Mouse (Mus musculus): ENCODE data around the gene E330017A01Rik.
"Not testable (repeated sequence)": the region's sequence is repeated elsewhere in the genome, so short reads cannot be mapped to it uniquely, and the experiment has no call there.

The E330017A01Rik gene

DNA sequence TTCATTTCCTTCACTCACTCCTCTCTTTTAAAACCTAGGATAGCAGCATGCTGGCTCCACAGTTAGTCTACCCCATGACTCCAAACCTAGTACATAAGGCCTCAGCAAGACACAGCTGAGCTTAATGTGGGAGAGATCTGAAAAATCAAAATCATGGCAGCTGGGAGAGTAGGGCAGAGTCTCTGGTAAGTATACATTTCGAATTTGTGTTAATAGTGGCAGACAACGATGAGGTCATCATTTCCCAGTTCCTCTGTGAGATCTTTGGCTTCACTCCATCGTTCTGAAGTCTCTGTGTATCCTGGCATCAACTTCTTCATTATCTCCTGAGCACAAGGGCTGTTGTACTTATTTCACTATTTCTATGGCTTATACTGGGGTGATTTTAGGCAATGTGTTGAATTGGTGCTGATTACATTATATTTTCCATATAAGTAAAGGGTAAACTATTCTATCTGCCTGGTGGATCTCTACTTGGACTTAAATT is at the start of gene E330017A01Rik:
Gene E330017A01Rik (minus strand): TSS at position 51 of the 487 bp plus-strand sequence.
- no peak for DNase-seq (ENCODE audit: low spot score in 2 of 2)

DNA sequence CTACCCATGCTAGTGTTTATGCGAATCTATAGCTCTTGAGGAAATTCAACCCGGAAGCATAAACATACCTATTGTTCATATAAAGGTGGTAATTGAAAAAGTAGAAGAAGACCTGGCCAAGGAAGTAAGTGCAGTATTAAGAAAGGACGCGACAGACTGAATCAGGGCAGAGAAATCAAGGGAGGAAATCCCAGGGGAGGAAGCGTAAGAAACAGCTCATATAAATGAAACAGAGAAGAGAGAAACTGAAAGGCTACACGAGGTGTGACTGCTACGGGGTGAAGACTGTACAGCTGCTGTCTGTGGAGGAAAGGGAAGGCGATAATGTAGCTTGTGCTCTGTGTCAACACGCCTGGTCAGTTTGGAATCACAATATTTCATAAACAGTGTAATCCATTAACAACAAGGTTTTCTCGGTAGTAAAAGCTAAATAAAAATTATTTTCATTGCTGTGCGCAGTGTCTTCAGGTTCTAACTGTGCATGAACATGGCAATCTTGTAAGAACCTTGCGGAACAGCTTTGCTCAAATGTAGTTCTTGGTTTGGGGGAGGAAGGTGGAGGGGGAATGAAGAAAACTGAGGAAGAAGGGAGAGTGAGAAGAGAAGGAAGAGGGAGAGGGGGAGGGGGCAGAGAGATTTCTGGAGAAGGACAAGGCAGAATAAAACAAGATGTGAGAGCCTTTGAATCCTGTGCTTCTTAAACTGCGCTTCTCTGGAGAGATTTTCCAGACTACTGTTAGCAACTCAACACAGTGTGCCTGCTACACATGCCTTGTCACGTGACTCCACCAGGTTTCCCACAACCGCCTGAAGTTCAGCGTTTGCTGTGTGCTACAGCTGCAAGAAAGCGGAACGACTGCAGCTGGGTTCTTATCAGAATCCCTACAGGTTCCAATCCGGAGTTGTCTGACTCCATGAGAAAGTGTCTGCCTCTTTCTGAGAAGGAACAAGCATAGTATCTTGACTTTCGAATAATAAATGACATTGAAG is 47.3 kb upstream of the E330017A01Rik start:
- DNase-seq (ENCODE audit: low spot score in 2 of 2), result no peak

DNA sequence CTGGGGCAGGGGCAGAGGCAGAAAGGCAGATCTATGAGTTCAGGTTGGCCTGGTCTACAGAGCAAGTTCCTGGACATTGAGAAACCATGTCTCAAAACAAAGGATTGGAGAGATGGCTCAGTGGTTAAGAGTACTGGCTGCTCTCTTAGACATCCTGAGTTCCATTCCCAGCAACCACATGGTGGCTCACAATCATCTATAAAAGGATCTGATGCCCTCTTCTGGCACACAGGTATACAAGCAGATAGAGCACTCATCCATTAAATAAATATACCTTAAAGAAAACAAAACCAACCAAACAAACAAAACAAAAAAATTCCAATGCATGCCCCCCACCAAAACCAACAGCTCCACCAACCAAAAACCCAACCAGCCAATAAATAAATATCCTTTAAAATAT is 46.0 kb upstream of the E330017A01Rik start:
- no peak for DNase-seq (ENCODE audit: low spot score in 2 of 2)

DNA sequence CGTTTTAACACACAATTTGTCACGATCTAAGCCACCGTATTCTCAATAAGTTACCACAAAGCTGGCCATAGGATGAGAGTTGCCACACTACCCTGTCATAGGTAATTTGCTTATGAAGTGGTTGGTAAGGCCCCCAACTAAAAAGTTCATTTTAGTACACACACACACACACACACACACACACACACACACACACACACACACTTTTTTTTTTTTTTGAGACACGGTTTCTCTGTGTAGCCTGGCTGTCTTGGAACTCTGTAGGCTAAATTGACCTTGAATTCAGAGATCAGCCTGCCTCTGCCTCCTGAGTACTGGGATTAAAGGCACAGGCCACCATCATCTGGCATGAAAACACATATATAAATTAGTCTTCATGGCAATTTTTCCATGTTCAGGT is 45.4 kb upstream of the E330017A01Rik start:
- no peak for DNase-seq (ENCODE audit: low spot score in 2 of 2)

- peak in 1 of 2 experiments; percentile 16 for DNase-seq (ENCODE audit: low spot score in 2 of 2)
Measured at GRCm38 (mm10) chr16:58682870-58683269, 44.3 kb upstream of the E330017A01Rik start.

GRCm38 (mm10) chr16:58682046-58682445 is 43.5 kb upstream of the E330017A01Rik start:
- DNase-seq (ENCODE audit: low spot score in 2 of 2), result no peak

DNA sequence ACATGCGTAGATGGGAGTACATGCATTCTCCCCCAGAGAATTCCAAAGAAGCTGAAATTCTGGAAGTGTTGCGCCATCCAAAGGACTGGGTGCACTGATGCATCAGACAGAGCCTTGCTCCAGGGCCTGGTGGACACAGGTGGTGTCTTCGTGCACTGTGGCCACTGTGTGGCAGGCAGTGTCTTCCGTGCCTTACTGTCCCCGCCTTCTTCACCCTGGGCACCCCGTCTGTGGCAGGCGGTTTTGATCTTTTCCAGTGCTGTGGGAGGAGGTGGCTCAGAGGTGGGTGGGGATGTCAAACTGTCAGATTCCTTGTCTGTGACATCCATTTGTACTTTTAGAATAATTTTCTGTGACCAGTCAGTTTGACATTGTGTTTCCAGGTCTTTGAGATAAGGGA is 40.1 kb upstream of the E330017A01Rik start:
- no peak for DNase-seq (ENCODE audit: low spot score in 2 of 2)

DNA sequence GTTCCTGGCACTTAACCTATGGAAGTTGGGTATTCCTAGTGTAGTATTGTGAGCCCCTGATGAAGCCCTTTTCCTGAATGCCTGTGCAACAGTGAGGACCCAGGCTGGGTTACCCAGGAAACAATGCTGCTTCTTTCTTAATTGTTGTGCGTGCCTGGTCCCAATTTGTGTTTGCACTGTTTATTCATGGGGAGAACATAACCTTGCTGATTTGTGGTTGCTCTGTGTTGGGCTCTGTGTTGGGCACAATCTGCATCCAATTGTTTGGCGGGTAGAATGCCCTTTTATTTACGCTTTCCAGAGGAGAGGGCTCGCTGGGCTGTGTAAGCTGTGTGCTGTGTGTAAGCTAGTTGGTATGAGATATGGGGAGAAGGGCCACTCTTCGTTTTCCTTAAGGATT is 39.0 kb upstream of the E330017A01Rik start:
- DNase-seq (ENCODE audit: low spot score in 2 of 2), result no peak

- DNase-seq (ENCODE audit: low spot score in 2 of 2), result no peak
Measured at GRCm38 (mm10) chr16:58676633-58677032, 38.1 kb upstream of the E330017A01Rik start.

DNA sequence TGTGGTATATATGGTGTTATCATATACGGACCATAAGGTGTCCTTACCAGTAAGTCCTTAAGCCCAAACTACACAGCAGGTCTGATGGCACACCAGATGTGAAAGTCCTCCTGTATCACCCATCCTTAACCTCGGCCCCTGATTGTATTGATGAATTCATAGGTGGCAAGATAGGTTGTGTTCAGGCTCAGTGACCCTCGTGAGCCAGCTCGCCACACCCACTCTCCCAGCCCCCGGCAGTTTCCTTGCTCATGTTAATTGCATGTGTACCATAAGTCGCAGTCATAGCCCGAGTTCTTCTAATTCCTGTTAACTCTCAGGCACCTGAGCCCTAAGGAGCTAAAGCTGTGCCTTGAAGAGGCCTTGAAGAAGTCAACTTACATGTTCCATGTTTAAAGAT is 37.6 kb upstream of the E330017A01Rik start:
- no peak for DNase-seq (ENCODE audit: low spot score in 2 of 2)

DNA sequence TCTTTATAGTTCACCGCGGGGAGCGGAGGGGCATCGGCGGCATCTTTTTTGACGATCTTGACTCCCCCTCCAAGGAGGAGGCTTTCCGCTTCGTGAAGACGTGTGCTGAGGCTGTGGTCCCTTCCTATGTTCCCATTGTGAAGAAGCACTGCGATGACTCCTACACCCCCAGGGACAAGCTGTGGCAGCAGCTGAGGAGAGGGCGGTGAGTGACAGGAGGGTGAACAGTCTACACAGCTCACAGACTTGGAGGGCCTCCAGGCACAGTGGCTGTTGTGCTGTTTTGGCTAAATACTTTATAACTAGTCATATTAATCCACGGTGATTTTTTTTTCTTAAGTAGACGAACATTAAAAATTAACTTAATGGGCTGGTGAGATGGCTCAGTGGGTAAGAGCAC is 36.7 kb upstream of the E330017A01Rik start:
- no peak for DNase-seq (ENCODE audit: low spot score in 2 of 2)

DNA sequence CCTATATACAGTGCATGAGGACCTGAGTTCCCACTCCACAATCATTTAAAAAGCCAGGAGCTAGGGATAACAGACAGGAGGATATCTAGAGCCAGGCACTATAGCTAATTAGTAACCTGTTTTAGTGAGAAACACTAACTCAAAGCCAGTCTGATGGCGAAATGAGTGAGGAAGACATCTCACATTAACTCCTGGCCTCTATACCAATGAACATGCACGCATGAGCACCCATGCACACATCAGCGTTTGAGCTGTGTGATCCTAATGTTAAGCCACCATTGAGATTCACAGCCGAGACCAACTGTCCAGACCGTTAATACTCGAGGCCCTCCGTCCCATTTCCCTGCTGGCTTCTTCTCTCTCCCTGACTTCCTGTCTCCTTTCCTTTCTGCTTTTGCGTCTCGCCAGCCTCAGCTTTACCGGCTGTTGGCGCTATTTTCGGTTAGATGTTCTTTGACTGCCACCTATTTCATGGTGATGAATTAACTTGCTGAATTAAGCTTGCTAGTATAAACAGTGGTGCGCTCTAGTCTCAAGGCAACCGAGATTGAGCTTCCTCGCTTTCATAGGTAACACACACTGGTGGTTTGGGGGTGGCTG is 35.4 kb upstream of the E330017A01Rik start:
- DNase-seq (ENCODE audit: low spot score in 2 of 2), result no peak

DNA sequence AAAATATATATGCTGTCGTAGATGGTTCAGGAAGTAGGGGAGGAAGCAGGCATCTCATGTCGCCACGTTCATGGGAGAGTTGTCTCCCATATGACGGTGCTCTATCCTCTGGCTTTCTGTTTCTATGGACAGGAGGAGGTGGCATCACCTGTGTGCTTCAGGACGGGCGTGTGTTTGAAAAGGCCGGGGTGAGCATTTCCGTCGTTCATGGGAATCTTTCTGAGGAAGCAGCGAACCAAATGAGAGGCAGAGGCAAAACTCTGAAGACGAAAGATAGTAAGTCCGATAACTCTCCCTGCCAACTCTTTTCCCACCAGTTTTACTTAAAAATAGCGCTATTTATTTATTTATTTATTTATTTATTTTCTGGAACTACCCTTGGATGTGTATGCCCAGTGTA is 33.9 kb upstream of the E330017A01Rik start:
- DNase-seq (ENCODE audit: low spot score in 2 of 2), result no peak

DNA sequence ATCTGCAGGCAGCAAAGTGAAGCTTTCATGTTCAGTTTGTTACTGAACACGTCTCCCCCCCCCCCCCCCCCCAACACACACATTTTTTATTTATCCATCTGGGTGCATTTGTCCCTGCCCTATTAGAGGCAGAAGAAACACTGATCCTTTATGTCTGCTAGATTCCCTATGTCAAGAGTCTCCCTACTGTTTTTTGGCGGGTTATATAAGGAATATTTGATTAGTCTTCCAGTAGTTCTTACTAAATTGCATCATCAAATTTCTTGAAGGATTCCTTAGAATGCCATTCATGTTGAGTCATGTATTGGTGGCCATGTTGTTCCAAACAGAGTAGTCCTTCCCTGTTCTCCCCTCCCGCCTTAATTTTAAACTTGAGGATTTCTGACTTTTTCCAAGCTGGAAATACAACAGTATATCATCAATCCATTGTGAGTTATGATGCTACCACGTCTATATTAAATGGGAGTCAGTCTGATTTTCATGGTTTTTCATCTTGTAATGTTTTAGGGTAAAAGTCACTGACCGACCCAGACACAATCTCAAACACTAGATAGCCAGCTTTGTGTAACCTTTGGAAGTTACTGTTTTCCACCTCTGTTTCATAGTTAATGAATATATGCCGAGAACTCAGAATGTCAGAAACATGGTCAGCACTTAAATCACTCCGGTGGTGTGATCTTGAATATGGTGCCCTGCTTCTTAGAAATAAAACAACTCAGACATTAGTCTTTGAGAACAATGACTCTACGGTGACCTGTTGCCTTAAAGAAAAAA is 32.9 kb upstream of the E330017A01Rik start:
- no peak for DNase-seq (ENCODE audit: low spot score in 2 of 2)

GRCm38 (mm10) chr16:58670643-58671042 is 32.1 kb upstream of the E330017A01Rik start:
- DNase-seq (ENCODE audit: low spot score in 2 of 2), result no peak

- DNase-seq (ENCODE audit: low spot score in 2 of 2), result peak; percentile 75 to 86
Measured at GRCm38 (mm10) chr16:58669917-58670630, 31.5 kb upstream of the E330017A01Rik start, which contains the start of gene Cpox. Gene Cpox (plus strand): TSS chr16:58670292.

DNA sequence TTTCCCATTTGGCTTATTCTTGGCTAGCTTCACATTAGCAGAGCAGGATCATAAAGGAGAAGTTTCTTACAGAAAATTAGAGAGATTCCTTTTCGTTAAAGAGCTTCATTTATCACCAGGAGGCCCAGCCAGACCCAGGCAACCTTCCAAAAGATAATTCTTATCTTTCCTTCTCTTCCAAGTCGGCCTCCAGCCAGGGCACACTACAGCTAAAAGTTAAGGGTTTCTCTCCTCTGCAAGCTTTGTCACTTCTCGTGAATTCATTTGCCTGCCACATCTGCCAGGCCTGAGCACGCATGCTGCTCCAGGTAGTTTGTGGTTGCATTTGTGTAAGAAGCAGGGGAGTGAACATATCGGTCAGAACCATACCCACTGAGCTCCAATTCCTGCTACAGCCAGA is 30.7 kb upstream of the E330017A01Rik start:
- DNase-seq (ENCODE audit: low spot score in 2 of 2), result no peak

- DNase-seq (ENCODE audit: low spot score in 2 of 2), result no peak
Measured at GRCm38 (mm10) chr16:58668586-58668985, 30.0 kb upstream of the E330017A01Rik start.

- DNase-seq (ENCODE audit: low spot score in 2 of 2), result not testable (repeated sequence)
Measured at GRCm38 (mm10) chr16:58666681-58667080, 28.1 kb upstream of the E330017A01Rik start.

GRCm38 (mm10) chr16:58665137-58665536 is 26.6 kb upstream of the E330017A01Rik start:
- DNase-seq (ENCODE audit: low spot score in 2 of 2), result not testable (repeated sequence)

DNA sequence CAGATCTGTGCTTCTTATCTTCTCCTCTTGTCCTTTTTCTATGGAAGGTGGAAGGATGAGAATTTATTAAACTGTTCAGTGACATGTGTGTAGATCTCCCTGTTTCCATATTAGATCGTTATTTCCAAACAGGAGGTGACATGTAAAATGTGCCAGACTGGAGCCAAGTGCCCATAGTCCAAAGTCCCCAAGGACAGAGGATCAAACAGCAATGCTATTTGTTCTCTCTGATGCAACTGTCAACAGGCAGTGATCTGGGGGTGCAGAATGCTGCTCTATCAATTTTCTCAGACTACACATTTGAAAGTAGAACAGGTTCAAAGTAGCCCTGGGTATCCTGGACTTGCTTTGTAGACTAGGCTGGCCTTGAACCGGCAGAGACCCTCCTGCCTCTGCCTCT is 25.3 kb upstream of the E330017A01Rik start:
- no peak for DNase-seq (ENCODE audit: low spot score in 2 of 2)
